Mouse (Mus musculus) gastrocnemius, postnatal 14 days (tissue): ENCODE measurements around the gene 4932414N04Rik. TPM values are rescaled to one million over a fixed set of nuclear protein-coding genes. Genes with fewer than 3 reads are reported as not detected.

Experiments
- total RNA-seq, 2 experiments: library from RNA; stranded (reverse); gene quantifications; 2 replicates each; pipeline ENCODE4 v1.2.3; 2021

Gene 4932414N04Rik
- total RNA-seq, 2 experiments from 2014 or later, result not detected

Other genes with a start within 250 kb of the 4932414N04Rik start
- gene Stk39, start 184.2 kb upstream of the 4932414N04Rik start, total RNA-seq, result 1 to 10 TPM; 7.8 to 8.1 TPM
- not detected for gene 4933409G03Rik, start 74.1 kb upstream of the 4932414N04Rik start, total RNA-seq
- gene Cers6, start 205.0 kb downstream of the 4932414N04Rik start, total RNA-seq, result 1 to 10 TPM; 3.5 to 3.8 TPM